Mouse (Mus musculus) thymus, postnatal 0 days (tissue): ENCODE data around the gene Ccdc7b. TPM values are rescaled to one million over a fixed set of nuclear protein-coding genes. Genes with fewer than 3 reads are reported as not detected.
"Not testable (repeated sequence)": the region's sequence is repeated elsewhere in the genome, so short reads cannot be mapped to it uniquely, and the experiment has no call there.

Experiments used
- DNase-seq: peaks from one replicate; pipeline ENCODE4 v3.0.0-alpha.2; 2015; ENCODE audit warnings: low spot score
- polyA plus RNA-seq: library from polyadenylated mRNA; unstranded; fragments of >200 nt; fragmentation: Nextera tagmentation; extraction: Ambion mirVana; gene quantifications from 2 replicates; pipeline ENCODE4 v1.2.1, GENCODE M21; 2015

The Ccdc7b gene
- polyA plus RNA-seq = not detected in 2 replicates

GRCm38 (mm10) chr8:129066834-129067233, at the start of gene Ccdc7b:
TSS of gene Ccdc7b (plus strand) at chr8:129067134.
- not testable (repeated sequence) for DNase-seq

- not testable (repeated sequence) for DNase-seq
These were observed 1.5 kb upstream of the Ccdc7b start, which contains the start of gene Ccdc7a for GRCm38 (mm10) chr8:129065417-129065816. TSS of gene Ccdc7a (minus strand) at chr8:129065517.

GRCm38 (mm10) chr8:129115761-129116160, 48.8 kb downstream of the Ccdc7b start:
- DNase-seq = not testable (repeated sequence)

GRCm38 (mm10) chr8:129131561-129131960, 64.6 kb downstream of the Ccdc7b start, which contains the start of gene Gm10999:
TSS of gene Gm10999 (minus strand) at chr8:129131661.
- DNase-seq = no peak

- DNase-seq = no peak
These were observed 66.5 kb downstream of the Ccdc7b start for GRCm38 (mm10) chr8:129133475-129133874.

Other genes starting within 250 kb of the Ccdc7b start
- gene Ccdc7a, start 1.6 kb upstream of the Ccdc7b start, polyA plus RNA-seq = 0.10 TPM in 1 of 2 replicates, not detected in the other
- gene Gm10999, start 64.5 kb downstream of the Ccdc7b start, polyA plus RNA-seq = not detected in 2 replicates
- gene 2610044O15Rik8, start 167.3 kb downstream of the Ccdc7b start, polyA plus RNA-seq = 34.9 and 36.6 TPM in 2 replicates